Mouse (Mus musculus): ENCODE results near the gene Crtc1. TPM values are rescaled to one million over a fixed set of nuclear protein-coding genes. Genes with fewer than 3 reads are reported as not detected.

Crtc1 gene
- polyA plus RNA-seq, 1 experiment from 2014 or later, result 7.0 TPM

DNA sequence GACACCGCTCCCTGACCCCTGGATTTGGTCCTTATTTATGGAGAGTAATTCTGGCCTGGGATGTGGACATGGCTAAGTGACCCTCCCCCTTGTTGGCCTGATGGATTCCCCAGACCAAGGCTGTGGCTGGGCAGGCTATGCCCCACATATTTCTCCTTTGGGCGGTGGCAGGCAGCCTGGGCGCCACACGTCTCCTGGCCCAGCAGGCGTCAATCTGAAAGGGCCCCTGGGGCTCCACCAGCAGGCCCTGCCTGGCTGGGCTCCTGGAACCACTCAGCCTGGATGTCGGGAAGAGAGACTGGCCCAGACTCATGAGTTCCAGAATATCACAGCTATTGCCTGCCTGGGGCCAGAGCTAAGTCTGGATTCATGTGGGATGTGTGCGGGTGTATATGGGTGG is 68.9 kb downstream of the Crtc1 start:
- Histone ChIP-seq H3K36me3 (ENCODE audit: insufficient read depth, low read length) (no peaks in the 10 kb centered on the region), H3K27ac (ENCODE audit: low read length) (no peak overlapping the region), H3K9ac (replicated peaks; ENCODE audit: low read depth) (no peak overlapping the region), H3K4me2 (replicated peaks; ENCODE audit: low read depth, low read length) (no peak overlapping the region), H3K27me3 (replicated peaks; ENCODE audit: insufficient read depth, low read length) (peaks cover 29% of the 10 kb centered on the region), H3K4me3 (ENCODE audit: low read depth, low read length) (no peak overlapping the region), H3K9me3 (ENCODE audit: low read length) (no peaks in the 10 kb centered on the region), H3K4me1 (ENCODE audit: insufficient read depth, low read depth, low read length) (peaks cover 7% of the 10 kb centered on the region; the same call in 1 of the 2 replicates)
- no peak for TF ChIP-seq EP300 (IDR thresholded peaks at IDR 0.05)
- no peak for TF ChIP-seq CTCF (IDR thresholded peaks at IDR 0.05)
- ATAC-seq, result no peak
- DNase-seq (ENCODE audit: low spot score), result no peak
- 83% methylated on average over 7 of the region's 7 CpGs for WGBS

DNA sequence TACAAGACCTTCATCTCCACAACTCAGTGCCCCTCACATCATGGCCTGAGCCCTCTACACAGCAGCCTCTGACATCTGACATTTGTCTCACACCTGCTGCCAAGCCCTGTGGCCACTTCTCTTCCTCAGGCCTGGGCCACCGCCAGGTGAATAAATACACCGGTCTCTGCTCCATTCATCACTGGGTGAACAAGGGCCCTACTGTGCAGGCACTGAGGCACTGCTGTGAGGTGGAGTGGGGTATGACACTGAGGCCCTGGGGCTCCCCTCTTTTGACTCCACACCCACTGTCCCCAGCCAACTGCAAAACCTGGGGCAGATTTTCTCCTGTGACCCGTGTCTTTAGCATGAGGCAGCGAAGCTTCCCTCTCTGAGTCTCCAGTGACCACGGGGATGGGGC is 72.8 kb downstream of the Crtc1 start:
- 51% methylated on average over 5 of the region's 5 CpGs for WGBS
- Histone ChIP-seq H3K36me3 (ENCODE audit: insufficient read depth, low read length) (no peaks in the 10 kb centered on the region), H3K27me3 (replicated peaks; ENCODE audit: insufficient read depth, low read length) (no peaks in the 10 kb centered on the region), H3K9ac (replicated peaks; ENCODE audit: low read depth) (no peak overlapping the region), H3K4me3 (ENCODE audit: low read depth, low read length) (no peak overlapping the region), H3K27ac (ENCODE audit: low read length) (no peak overlapping the region), H3K9me3 (ENCODE audit: low read length) (no peaks in the 10 kb centered on the region), H3K4me2 (replicated peaks; ENCODE audit: low read depth, low read length) (no peak overlapping the region), H3K4me1 (ENCODE audit: insufficient read depth, low read depth, low read length) (no peaks in the 10 kb centered on the region)
- no peak for DNase-seq (ENCODE audit: low spot score)
- ATAC-seq, result peak; percentile 49; the same call in 1 of the 2 replicates
- TF ChIP-seq CTCF (IDR thresholded peaks at IDR 0.05) (no peak), EP300 (IDR thresholded peaks at IDR 0.05) (no peak)

DNA sequence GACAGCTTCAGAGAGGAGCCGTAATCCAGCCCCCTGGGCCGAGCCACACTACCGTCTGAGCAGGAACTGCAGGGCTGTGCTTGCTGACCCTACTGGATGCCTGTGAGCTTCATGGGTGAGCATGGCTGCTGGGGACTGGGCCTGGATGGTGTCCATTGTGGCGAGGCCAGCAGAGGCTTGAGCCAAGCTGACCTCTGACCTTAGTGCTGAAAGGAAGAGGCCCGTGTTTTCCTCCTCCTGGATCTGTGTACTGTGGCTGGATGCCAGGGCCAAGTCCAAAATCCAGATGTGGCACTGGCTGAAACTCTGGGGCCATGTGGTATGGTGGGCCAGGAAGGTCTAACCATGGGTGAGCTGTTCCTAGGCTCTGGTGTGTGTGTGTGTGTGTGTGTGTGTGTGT is 75.3 kb downstream of the Crtc1 start:
- Histone ChIP-seq H3K27ac (ENCODE audit: low read length) (no peak overlapping the region), H3K4me3 (ENCODE audit: low read depth, low read length) (no peak overlapping the region), H3K27me3 (replicated peaks; ENCODE audit: insufficient read depth, low read length) (no peaks in the 10 kb centered on the region), H3K36me3 (ENCODE audit: insufficient read depth, low read length) (no peaks in the 10 kb centered on the region), H3K9me3 (ENCODE audit: low read length) (no peaks in the 10 kb centered on the region), H3K4me1 (ENCODE audit: insufficient read depth, low read depth, low read length) (no peaks in the 10 kb centered on the region), H3K9ac (replicated peaks; ENCODE audit: low read depth) (no peak overlapping the region), H3K4me2 (replicated peaks; ENCODE audit: low read depth, low read length) (no peak overlapping the region)
- peak; percentile 25; the same call in 1 of the 2 replicates for ATAC-seq
- TF ChIP-seq CTCF (IDR thresholded peaks at IDR 0.05) (no peak), EP300 (IDR thresholded peaks at IDR 0.05) (no peak)
- 31% methylated on average over 5 of the region's 5 CpGs for WGBS
- no peak for DNase-seq (ENCODE audit: low spot score)

DNA sequence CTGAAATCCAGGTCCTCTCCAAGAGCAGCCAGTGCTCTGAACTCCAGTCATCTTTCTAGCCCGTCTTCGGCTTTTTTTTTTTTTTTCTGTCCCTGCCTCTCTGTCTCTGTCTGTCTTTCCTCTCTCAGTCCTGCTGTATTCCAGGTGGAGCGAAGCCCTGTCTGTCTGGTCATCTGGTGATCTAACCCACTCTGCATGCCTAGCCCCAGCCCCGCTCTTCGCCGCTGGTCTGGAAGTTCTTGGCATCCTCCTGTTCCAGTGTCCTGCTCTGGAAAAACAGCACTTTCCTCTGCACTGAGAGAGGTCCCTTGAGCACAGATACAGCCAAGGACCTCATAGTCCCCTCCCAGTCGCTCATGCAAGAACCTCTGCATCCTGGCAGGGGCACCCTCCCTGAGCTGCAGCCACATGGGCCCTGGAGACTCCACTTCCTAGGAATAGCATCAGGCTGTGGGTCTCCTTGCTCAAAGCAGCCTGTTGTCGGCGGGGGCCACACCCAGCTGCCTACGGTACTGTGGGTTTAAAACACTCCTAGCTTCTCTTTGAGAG is 77.8 kb downstream of the Crtc1 start:
- DNase-seq (ENCODE audit: low spot score) (no peak), ATAC-seq (no peak)
- no peak overlapping the region for H3K27ac ChIP-seq (ENCODE audit: low read length)

DNA sequence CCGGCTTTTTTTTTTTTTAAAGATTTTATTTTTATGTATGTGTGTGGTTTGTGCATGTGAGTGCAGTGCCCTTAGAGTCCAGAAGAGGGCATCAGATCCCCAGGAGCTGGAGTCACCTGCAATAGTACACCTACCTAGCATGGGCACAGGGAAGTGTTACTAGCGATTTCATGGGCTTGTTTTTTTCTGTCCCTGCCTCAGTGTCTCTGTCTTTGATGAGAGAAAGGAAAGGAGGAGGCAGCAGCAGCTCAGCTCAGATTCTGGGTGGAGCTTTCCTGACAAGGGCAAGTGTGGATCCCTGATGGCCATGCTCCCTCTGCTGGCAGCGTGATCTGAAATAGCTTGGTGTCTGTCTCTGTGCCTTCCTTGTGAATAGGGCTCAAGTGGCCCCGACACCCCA is 78.6 kb downstream of the Crtc1 start:
- no peak overlapping the region for H3K4me3 ChIP-seq (ENCODE audit: low read depth, low read length)
- no peak for DNase-seq (ENCODE audit: low spot score)
- 50% methylated on average over 4 of the region's 4 CpGs for WGBS

More for the DNA sequence above, 77.8 kb downstream of the Crtc1 start:
- Histone ChIP-seq H3K9me3 (ENCODE audit: low read length) (no peaks in the 10 kb centered on the region), H3K4me1 (ENCODE audit: insufficient read depth, low read depth, low read length) (no peaks in the 10 kb centered on the region), H3K27me3 (replicated peaks; ENCODE audit: insufficient read depth, low read length) (no peaks in the 10 kb centered on the region), H3K9ac (replicated peaks; ENCODE audit: low read depth) (no peak overlapping the region), H3K4me3 (ENCODE audit: low read depth, low read length) (no peak overlapping the region), H3K36me3 (ENCODE audit: insufficient read depth, low read length) (no peaks in the 10 kb centered on the region), H3K4me2 (replicated peaks; ENCODE audit: low read depth, low read length) (no peak overlapping the region)
- no peak for TF ChIP-seq CTCF (IDR thresholded peaks at IDR 0.05)
- no peak for TF ChIP-seq EP300 (IDR thresholded peaks at IDR 0.05)
- WGBS, result 69% methylated on average over 10 of the region's 10 CpGs

DNA sequence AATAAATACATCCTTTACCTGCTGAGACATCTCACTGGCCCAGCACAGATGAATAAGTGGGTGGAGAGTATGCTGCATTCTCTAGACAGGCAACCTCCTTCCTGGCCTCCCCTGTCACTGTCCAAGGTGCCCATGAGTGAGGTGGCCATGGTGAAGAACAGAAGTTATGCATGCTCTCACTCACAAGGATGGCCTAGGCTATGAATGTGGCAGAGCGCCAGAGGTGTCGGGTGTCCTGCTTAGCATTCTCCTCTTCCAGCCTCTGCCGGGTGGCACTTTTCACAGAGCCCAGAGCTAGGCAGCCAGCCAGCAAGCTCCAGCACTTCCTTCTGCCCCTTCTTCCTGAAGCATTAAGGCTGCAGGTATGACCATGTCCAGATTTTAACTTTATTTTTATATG is 80.0 kb downstream of the Crtc1 start:
- H3K4me1 ChIP-seq (ENCODE audit: insufficient read depth, low read depth, low read length), result no peaks in the 10 kb centered on the region
- TF ChIP-seq CTCF (IDR thresholded peaks at IDR 0.05) (no peak), EP300 (IDR thresholded peaks at IDR 0.05) (no peak)
- no peak overlapping the region for H3K27ac ChIP-seq (ENCODE audit: low read length)
- no peak overlapping the region for H3K4me2 ChIP-seq (replicated peaks; ENCODE audit: low read depth, low read length)
- H3K27me3 ChIP-seq (replicated peaks; ENCODE audit: insufficient read depth, low read length), result no peaks in the 10 kb centered on the region
- no peak overlapping the region for H3K9ac ChIP-seq (replicated peaks; ENCODE audit: low read depth)
- no peaks in the 10 kb centered on the region for H3K9me3 ChIP-seq (ENCODE audit: low read length)
- H3K36me3 ChIP-seq (ENCODE audit: insufficient read depth, low read length), result no peaks in the 10 kb centered on the region
- WGBS, result 11% methylated on average over 3 of the region's 3 CpGs
- ATAC-seq (no peak), DNase-seq (ENCODE audit: low spot score) (no peak)
- no peak overlapping the region for H3K4me3 ChIP-seq (ENCODE audit: low read depth, low read length)

More for the DNA sequence above, 78.6 kb downstream of the Crtc1 start:
- ATAC-seq, result peak; percentile 11; the same call in 1 of the 2 replicates
- H3K36me3 ChIP-seq (ENCODE audit: insufficient read depth, low read length), result no peaks in the 10 kb centered on the region
- H3K27me3 ChIP-seq (replicated peaks; ENCODE audit: insufficient read depth, low read length), result no peaks in the 10 kb centered on the region
- no peaks in the 10 kb centered on the region for H3K9me3 ChIP-seq (ENCODE audit: low read length)
- no peak overlapping the region for H3K9ac ChIP-seq (replicated peaks; ENCODE audit: low read depth)
- H3K4me1 ChIP-seq (ENCODE audit: insufficient read depth, low read depth, low read length), result no peaks in the 10 kb centered on the region
- no peak overlapping the region for H3K27ac ChIP-seq (ENCODE audit: low read length)
- H3K4me2 ChIP-seq (replicated peaks; ENCODE audit: low read depth, low read length), result no peak overlapping the region
- TF ChIP-seq CTCF (IDR thresholded peaks at IDR 0.05) (peak; percentile 56), EP300 (IDR thresholded peaks at IDR 0.05) (no peak)

DNA sequence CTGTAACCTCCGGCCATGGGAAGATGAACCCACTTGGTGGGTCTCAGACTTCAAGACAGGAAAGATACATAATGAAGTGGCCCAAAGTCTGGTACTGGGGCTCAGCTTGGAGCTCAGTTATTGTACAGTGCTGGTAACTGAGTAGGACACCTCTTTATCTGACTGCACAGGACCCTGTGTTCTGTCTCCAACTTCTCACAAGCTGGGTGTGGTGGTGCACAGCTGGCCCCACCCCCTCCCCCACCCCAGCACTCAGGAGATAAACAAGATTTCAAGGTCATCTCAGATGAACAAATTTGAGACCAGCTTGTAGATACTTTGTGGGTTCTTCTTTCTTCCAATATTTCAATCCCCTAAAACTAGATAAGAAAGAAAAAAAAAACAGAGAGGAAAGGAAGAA is 83.3 kb downstream of the Crtc1 start:
- peaks cover 12% of the 10 kb centered on the region; the same call in 1 of the 2 replicates for H3K4me1 ChIP-seq (ENCODE audit: insufficient read depth, low read depth, low read length)
- H3K36me3 ChIP-seq (ENCODE audit: insufficient read depth, low read length), result no peaks in the 10 kb centered on the region
- no peaks in the 10 kb centered on the region for H3K27me3 ChIP-seq (replicated peaks; ENCODE audit: insufficient read depth, low read length)
- H3K4me3 ChIP-seq (ENCODE audit: low read depth, low read length), result no peak overlapping the region
- H3K27ac ChIP-seq (ENCODE audit: low read length), result no peak overlapping the region
- no peak for ATAC-seq
- H3K4me2 ChIP-seq (replicated peaks; ENCODE audit: low read depth, low read length), result no peak overlapping the region
- H3K9me3 ChIP-seq (ENCODE audit: low read length), result no peaks in the 10 kb centered on the region
- TF ChIP-seq CTCF (IDR thresholded peaks at IDR 0.05), result no peak
- no peak for TF ChIP-seq EP300 (IDR thresholded peaks at IDR 0.05)
- DNase-seq (ENCODE audit: low spot score), result no peak
- whole genome bisulfite sequencing, result 69% methylated on average over 1 of the region's 1 CpGs
- no peak overlapping the region for H3K9ac ChIP-seq (replicated peaks; ENCODE audit: low read depth)

Data from lung, postnatal 0 days (tissue).